Mouse (Mus musculus): ENCODE data around the gene Cnr2.

GRCm38 (mm10) chr4:135856223-135857091, 38.7 kb upstream of the Cnr2 start:
- TF ChIP-seq POLR2A (IDR thresholded peaks at IDR 0.05; ENCODE audit: insufficient read length, low read depth) (no peak), CEBPB (IDR thresholded peaks at IDR 0.05; ENCODE audit: insufficient read depth, poor library complexity, severe bottlenecking) (no peak), POLR2AphosphoS2 (IDR thresholded peaks at IDR 0.05; ENCODE audit: insufficient read length, low read depth) (no peak), USF1 (IDR thresholded peaks at IDR 0.05; ENCODE audit: low read depth) (no peak), TCF12 (IDR thresholded peaks at IDR 0.05; ENCODE audit: insufficient read depth, poor library complexity, severe bottlenecking) (no peak), SRF (IDR thresholded peaks at IDR 0.05; ENCODE audit: control insufficient read depth, insufficient read length, low read depth) (no peak)

Data from myocyte (in vitro differentiated cells).